Mouse (Mus musculus): ENCODE results near the gene Scly. TPM values are rescaled to one million over a fixed set of nuclear protein-coding genes. Genes with fewer than 3 reads are reported as not detected.

The Scly gene
- polyA plus RNA-seq, 1 experiment from 2014 or later, result 7.9 TPM

- Histone ChIP-seq H3K27ac (replicated peaks) (no peak overlapping the region), H3K27me3 (no peaks in the 10 kb centered on the region; the same call in 1 of the 2 replicates), H3K4me1 (peaks cover 12% of the 10 kb centered on the region), H3K9me3 (no peaks in the 10 kb centered on the region), H3K36me3 (peaks cover 34% of the 10 kb centered on the region), H3K4me2 (replicated peaks) (no peak overlapping the region), H3K9ac (replicated peaks) (no peak overlapping the region), H3K4me3 (no peak overlapping the region)
- 83% methylated on average over 4 of the region's 4 CpGs for WGBS
- no peak for ATAC-seq (replicated peaks)
These were observed 71.3 kb downstream of the Scly start for GRCm38 (mm10) chr1:91369408-91369807.

GRCm38 (mm10) chr1:91370055-91370454 is 71.9 kb downstream of the Scly start:
- no peak overlapping the region for H3K4me3 ChIP-seq
- H3K27me3 ChIP-seq, result no peaks in the 10 kb centered on the region; the same call in 1 of the 2 replicates
- H3K27ac ChIP-seq (replicated peaks), result no peak overlapping the region
- WGBS, result 91% methylated on average over 23 of the region's 23 CpGs
- no peak overlapping the region for H3K4me2 ChIP-seq (replicated peaks)
- peaks cover 12% of the 10 kb centered on the region for H3K4me1 ChIP-seq
- no peak for ATAC-seq (replicated peaks)
- H3K36me3 ChIP-seq, result peaks cover 41% of the 10 kb centered on the region
- no peaks in the 10 kb centered on the region for H3K9me3 ChIP-seq
- no peak overlapping the region for H3K9ac ChIP-seq (replicated peaks)

Other genes starting within 250 kb of the Scly start
- gene Rbm44, start 153.2 kb upstream of the Scly start, polyA plus RNA-seq (2015; fragmentation: Nextera tagmentation; extraction: Ambion mirVana), result 0.14 and 0.17 TPM in 2 replicates
- gene Ramp1, start 118.5 kb upstream of the Scly start, polyA plus RNA-seq (2015; fragmentation: Nextera tagmentation; extraction: Ambion mirVana), result 3.2 and 3.3 TPM in 2 replicates
- gene Ube2f, start 48.0 kb upstream of the Scly start, polyA plus RNA-seq (2015; fragmentation: Nextera tagmentation; extraction: Ambion mirVana), result 68.7 and 70.3 TPM in 2 replicates
- 0.06 and 0.10 TPM in 2 replicates for gene Espnl, start 23.7 kb downstream of the Scly start, polyA plus RNA-seq (2015; fragmentation: Nextera tagmentation; extraction: Ambion mirVana)
- 0.08 TPM in 1 of 2 replicates, not detected in the other for gene Klhl30, start 52.7 kb downstream of the Scly start, polyA plus RNA-seq (2015; fragmentation: Nextera tagmentation; extraction: Ambion mirVana)
- gene Erfe, start 68.1 kb downstream of the Scly start, polyA plus RNA-seq (2015; fragmentation: Nextera tagmentation; extraction: Ambion mirVana), result 0.20 TPM in 2 replicates
- gene Ilkap, start 100.5 kb downstream of the Scly start, polyA plus RNA-seq (2015; fragmentation: Nextera tagmentation; extraction: Ambion mirVana), result 167 and 177 TPM in 2 replicates
- gene Hes6, start 115.7 kb downstream of the Scly start, polyA plus RNA-seq (2015; fragmentation: Nextera tagmentation; extraction: Ambion mirVana), result 260 and 267 TPM in 2 replicates
- 4.5 and 5.4 TPM in 2 replicates for gene Per2, start 161.0 kb downstream of the Scly start, polyA plus RNA-seq (2015; fragmentation: Nextera tagmentation; extraction: Ambion mirVana)
- 9.5 and 10.6 TPM in 2 replicates for gene Traf3ip1, start 196.3 kb downstream of the Scly start, polyA plus RNA-seq (2015; fragmentation: Nextera tagmentation; extraction: Ambion mirVana)
- 15.0 and 15.3 TPM in 2 replicates for gene Asb1, start 242.2 kb downstream of the Scly start, polyA plus RNA-seq (2015; fragmentation: Nextera tagmentation; extraction: Ambion mirVana)